Mouse (Mus musculus) lung, embryonic 16.5 days (tissue): ENCODE data around the gene Kif1c. TPM values are rescaled to one million over a fixed set of nuclear protein-coding genes. Genes with fewer than 3 reads are reported as not detected.
"Not testable (repeated sequence)": the region's sequence is repeated elsewhere in the genome, so short reads cannot be mapped to it uniquely, and the experiment has no call there.

Experiments used
- ATAC-seq: fragments of 200-750 bp; cut with Nextera tagmentation; 2 replicates; pipeline ENCODE4 v1.8.0; 2017; ENCODE audit warnings: low read depth, mild to moderate bottlenecking, moderate library complexity
- H3K27ac ChIP-seq: fragments of 300-500 bp; sonication (generic); 2 replicates; pipeline ENCODE4 v1.5.1; 2014; ENCODE audit warnings: mild to moderate bottlenecking, control low read depth, low read length
- H3K27me3 ChIP-seq: fragments of 300-500 bp; sonication (generic); 2 replicates; pipeline ENCODE4 v1.6.1; 2014; ENCODE audit warnings: low read depth, low read length, mixed read lengths; ENCODE audit not compliant: control insufficient read depth, insufficient read depth
- H3K36me3 ChIP-seq: fragments of 300-500 bp; sonication (generic); 2 replicates; pipeline ENCODE4 v1.6.1; 2014; ENCODE audit warnings: low read length; ENCODE audit not compliant: control insufficient read depth, insufficient read depth
- H3K4me1 ChIP-seq: fragments of 300-500 bp; sonication (generic); replicated peaks from 2 replicates; pipeline ENCODE4 v1.6.1; 2014; ENCODE audit warnings: low read length, mixed read lengths; ENCODE audit not compliant: control insufficient read depth, insufficient read depth
- H3K4me2 ChIP-seq: fragments of 300-500 bp; sonication (generic); 2 replicates; pipeline ENCODE4 v1.6.1; 2014; ENCODE audit warnings: low read depth, low read length, control low read depth
- H3K4me3 ChIP-seq: fragments of 300-500 bp; sonication (generic); 2 replicates; pipeline ENCODE4 v1.5.1; 2014; ENCODE audit warnings: mild to moderate bottlenecking, low read length, control low read depth
- H3K9ac ChIP-seq: fragments of 300-500 bp; sonication (generic); 2 replicates; pipeline ENCODE4 v1.6.1; 2014; ENCODE audit warnings: low read length, control low read depth
- H3K9me3 ChIP-seq: fragments of 300-500 bp; sonication (generic); 2 replicates; pipeline ENCODE4 v1.6.1; 2016; ENCODE audit warnings: low read length; ENCODE audit not compliant: control insufficient read depth
- WGBS: fragments of 180-500 bp; shearing (Covaris S2); extraction: QIAGEN DNeasy Blood & Tissue Kit; methylation state at CpG from one replicate; pipeline ENCODE4 v1.1.7; 2014; 5-methylcytosine and 5-hydroxymethylcytosine counted together
- polyA plus RNA-seq: library from polyadenylated mRNA; unstranded; fragments of >200 nt; fragmentation: Nextera tagmentation; extraction: Ambion mirVana; gene quantifications from 2 replicates; pipeline ENCODE4 v1.2.1, GENCODE M21; 2015

The Kif1c gene
- polyA plus RNA-seq, 1 experiment from 2014 or later, result 3.4 TPM

- H3K4me1 ChIP-seq, result peaks cover 3% of the 10 kb centered on the region
- no peak overlapping the region for H3K9ac ChIP-seq
- no peaks in the 10 kb centered on the region for H3K9me3 ChIP-seq
- H3K4me2 ChIP-seq, result no peak overlapping the region
- H3K27ac ChIP-seq, result no peak overlapping the region
- 81% methylated on average over 9 of the region's 9 CpGs for WGBS
- H3K27me3 ChIP-seq, result no peaks in the 10 kb centered on the region
- H3K4me3 ChIP-seq, result no peak overlapping the region
- no peaks in the 10 kb centered on the region for H3K36me3 ChIP-seq
- no peak for ATAC-seq
These were observed 62.3 kb downstream of the Kif1c start for GRCm38 (mm10) chr11:70762641-70763040.

GRCm38 (mm10) chr11:70763582-70763935 lies 63.2 kb downstream of the Kif1c start:
- peak overlapping the region; percentile 74 for H3K9ac ChIP-seq
- H3K36me3 ChIP-seq, result no peaks in the 10 kb centered on the region; the same call in 1 of the 2 replicates
- peak overlapping the region; percentile 73 for H3K4me2 ChIP-seq
- peaks cover 3% of the 10 kb centered on the region for H3K4me1 ChIP-seq
- no peaks in the 10 kb centered on the region for H3K27me3 ChIP-seq
- WGBS, result 22% methylated on average over 3 of the region's 3 CpGs
- H3K27ac ChIP-seq, result no peak overlapping the region
- H3K9me3 ChIP-seq, result no peaks in the 10 kb centered on the region
- H3K4me3 ChIP-seq, result peak overlapping the region; percentile 68
- no peak for ATAC-seq

GRCm38 (mm10) chr11:70763936-70764808 lies 63.8 kb downstream of the Kif1c start, which contains the start of gene Zfp3:
Gene Zfp3 (plus strand): TSS chr11:70764209.
- no peaks in the 10 kb centered on the region; the same call in 1 of the 2 replicates for H3K36me3 ChIP-seq
- H3K27ac ChIP-seq, result peak within 1 kb of the TSS; percentile 77
- ATAC-seq, result peak; percentile 82
- H3K9me3 ChIP-seq, result no peaks in the 10 kb centered on the region
- peak within 1 kb of the TSS; percentile 73 for H3K4me2 ChIP-seq
- WGBS, result under 1% methylated on average over 78 of the region's 78 CpGs
- H3K9ac ChIP-seq, result peak within 1 kb of the TSS; percentile 74
- H3K4me3 ChIP-seq, result peak within 1 kb of the TSS; percentile 68
- peaks cover 3% of the 10 kb centered on the region for H3K4me1 ChIP-seq
- no peaks in the 10 kb centered on the region for H3K27me3 ChIP-seq

GRCm38 (mm10) chr11:70765776-70766445 lies 65.6 kb downstream of the Kif1c start:
- WGBS, result 60% methylated on average over 16 of the region's 16 CpGs
- no peaks in the 10 kb centered on the region for H3K9me3 ChIP-seq
- no peaks in the 10 kb centered on the region; the same call in 1 of the 2 replicates for H3K36me3 ChIP-seq
- no peak overlapping the region for H3K27ac ChIP-seq
- peaks cover 3% of the 10 kb centered on the region for H3K4me1 ChIP-seq
- no peaks in the 10 kb centered on the region for H3K27me3 ChIP-seq
- no peak overlapping the region for H3K4me3 ChIP-seq
- 0 out of 2 replicates have a peak, but pooled peaks have one; percentile 11 for ATAC-seq
- no peak overlapping the region for H3K4me2 ChIP-seq
- H3K9ac ChIP-seq, result no peak overlapping the region

GRCm38 (mm10) chr11:70770804-70771203 lies 70.5 kb downstream of the Kif1c start:
- Histone ChIP-seq H3K36me3 (peaks cover 4% of the 10 kb centered on the region), H3K9ac (no peak overlapping the region), H3K4me3 (no peak overlapping the region), H3K4me2 (no peak overlapping the region), H3K4me1 (peaks cover under 1% of the 10 kb centered on the region; the same call in 1 of the 2 replicates), H3K27me3 (no peaks in the 10 kb centered on the region), H3K27ac (no peak overlapping the region), H3K9me3 (no peaks in the 10 kb centered on the region)
- ATAC-seq, result no peak
- WGBS, result 100% methylated on average over 3 of the region's 3 CpGs

GRCm38 (mm10) chr11:70776830-70777571 lies 76.7 kb downstream of the Kif1c start:
- Histone ChIP-seq H3K4me2 (no peak overlapping the region), H3K9ac (no peak overlapping the region), H3K4me3 (no peak overlapping the region), H3K36me3 (peaks cover under 1% of the 10 kb centered on the region), H3K27ac (no peak overlapping the region), H3K27me3 (no peaks in the 10 kb centered on the region), H3K9me3 (no peaks in the 10 kb centered on the region), H3K4me1 (no peaks in the 10 kb centered on the region)
- WGBS, result 30% methylated on average over 17 of the region's 17 CpGs
- ATAC-seq, result peak; percentile 81

GRCm38 (mm10) chr11:70777634-70778033 lies 77.3 kb downstream of the Kif1c start:
- Histone ChIP-seq H3K4me1 (no peaks in the 10 kb centered on the region), H3K9me3 (no peaks in the 10 kb centered on the region), H3K9ac (no peak overlapping the region), H3K36me3 (no peaks in the 10 kb centered on the region; the same call in 1 of the 2 replicates), H3K4me2 (no peak overlapping the region), H3K4me3 (no peak overlapping the region), H3K27me3 (no peaks in the 10 kb centered on the region), H3K27ac (no peak overlapping the region)
- no peak for ATAC-seq
- 58% methylated on average over 6 of the region's 6 CpGs for WGBS

GRCm38 (mm10) chr11:70778058-70778457 lies 77.7 kb downstream of the Kif1c start:
- H3K9ac ChIP-seq, H3K27ac ChIP-seq, H3K4me3 ChIP-seq, H3K4me1 ChIP-seq, H3K4me2 ChIP-seq, H3K27me3 ChIP-seq, H3K36me3 ChIP-seq, H3K9me3 ChIP-seq: not testable (repeated sequence)
- ATAC-seq, result peak; percentile 45; the same call in 1 of the 2 replicates
- 22% methylated on average over 6 of the region's 6 CpGs for WGBS
